Mouse (Mus musculus): ENCODE measurements around the gene Ppp2r2d. TPM values are rescaled to one million over a fixed set of nuclear protein-coding genes. Genes with fewer than 3 reads are reported as not detected.

Gene Ppp2r2d
- polyA plus RNA-seq, 1 experiment, result not detected

- peaks cover 14% of the 10 kb centered on the region for H3K4me1 ChIP-seq (ENCODE audit: control insufficient read depth, insufficient read depth, low read length)
- H3K27ac ChIP-seq (ENCODE audit: insufficient read depth, low read depth, low read length), result peak overlapping the region; percentile 67; the same call in 1 of the 2 replicates
- WGBS, result 13% methylated on average over 10 of the region's 10 CpGs
- no peak for TF ChIP-seq POLR2A (IDR thresholded peaks at IDR 0.05; ENCODE audit: insufficient read depth, low read depth, low read length)
- no peak for TF ChIP-seq CTCF (IDR thresholded peaks at IDR 0.05; ENCODE audit: insufficient read depth, low read depth, low read length)
- peak overlapping the region; percentile 95 for H3K4me3 ChIP-seq (ENCODE audit: insufficient read depth, low read depth, low read length)
Observed at GRCm38 (mm10) chr7:138908768-138909276, 62.9 kb downstream of the Ppp2r2d start.

GRCm38 (mm10) chr7:138909277-138910192 lies 63.7 kb downstream of the Ppp2r2d start, which contains the start of gene Bnip3:
Bnip3 (minus strand) TSS chr7:138909519.
- peak within 1 kb of the TSS; percentile 67; the same call in 1 of the 2 replicates for H3K27ac ChIP-seq (ENCODE audit: insufficient read depth, low read depth, low read length)
- peaks cover 14% of the 10 kb centered on the region for H3K4me1 ChIP-seq (ENCODE audit: control insufficient read depth, insufficient read depth, low read length)
- H3K4me3 ChIP-seq (ENCODE audit: insufficient read depth, low read depth, low read length), result peak within 1 kb of the TSS; percentile 95
- TF ChIP-seq CTCF (IDR thresholded peaks at IDR 0.05; ENCODE audit: insufficient read depth, low read depth, low read length), result no peak
- TF ChIP-seq POLR2A (IDR thresholded peaks at IDR 0.05; ENCODE audit: insufficient read depth, low read depth, low read length), result peak; percentile 57; the same call in 1 of the 2 replicates
- WGBS, result under 1% methylated on average over 63 of the region's 66 CpGs

GRCm38 (mm10) chr7:138910193-138910562 lies 64.3 kb downstream of the Ppp2r2d start:
- peaks cover 14% of the 10 kb centered on the region for H3K4me1 ChIP-seq (ENCODE audit: control insufficient read depth, insufficient read depth, low read length)
- TF ChIP-seq CTCF (IDR thresholded peaks at IDR 0.05; ENCODE audit: insufficient read depth, low read depth, low read length) (no peak), POLR2A (IDR thresholded peaks at IDR 0.05; ENCODE audit: insufficient read depth, low read depth, low read length) (no peak)
- peak overlapping the region; percentile 95 for H3K4me3 ChIP-seq (ENCODE audit: insufficient read depth, low read depth, low read length)
- WGBS, result 27% methylated on average over 7 of the region's 7 CpGs
- H3K27ac ChIP-seq (ENCODE audit: insufficient read depth, low read depth, low read length), result no peak overlapping the region

- Histone ChIP-seq H3K4me1 (ENCODE audit: control insufficient read depth, insufficient read depth, low read length) (0 out of 2 replicates have a peak, but pooled peaks cover 3% of the 10 kb centered on the region), H3K27ac (ENCODE audit: insufficient read depth, low read depth, low read length) (no peak overlapping the region), H3K4me3 (ENCODE audit: insufficient read depth, low read depth, low read length) (no peak overlapping the region)
- TF ChIP-seq POLR2A (IDR thresholded peaks at IDR 0.05; ENCODE audit: insufficient read depth, low read depth, low read length) (no peak), CTCF (IDR thresholded peaks at IDR 0.05; ENCODE audit: insufficient read depth, low read depth, low read length) (no peak)
- 89% methylated on average over 3 of the region's 3 CpGs for WGBS
Observed at GRCm38 (mm10) chr7:138913616-138914015, 67.7 kb downstream of the Ppp2r2d start.

- Histone ChIP-seq H3K4me3 (ENCODE audit: insufficient read depth, low read depth, low read length) (peak overlapping the region; percentile 1; the same call in 1 of the 2 replicates), H3K27ac (ENCODE audit: insufficient read depth, low read depth, low read length) (no peak overlapping the region), H3K4me1 (ENCODE audit: control insufficient read depth, insufficient read depth, low read length) (peaks cover 8% of the 10 kb centered on the region)
- 12% methylated on average over 26 of the region's 26 CpGs for WGBS
- no peak for TF ChIP-seq CTCF (IDR thresholded peaks at IDR 0.05; ENCODE audit: insufficient read depth, low read depth, low read length)
- TF ChIP-seq POLR2A (IDR thresholded peaks at IDR 0.05; ENCODE audit: insufficient read depth, low read depth, low read length), result no peak
Observed at GRCm38 (mm10) chr7:138919156-138919944, 73.5 kb downstream of the Ppp2r2d start.

- Histone ChIP-seq H3K27ac (ENCODE audit: insufficient read depth, low read depth, low read length) (no peak overlapping the region), H3K4me1 (ENCODE audit: control insufficient read depth, insufficient read depth, low read length) (peaks cover 8% of the 10 kb centered on the region), H3K4me3 (ENCODE audit: insufficient read depth, low read depth, low read length) (no peak overlapping the region)
- WGBS, result 93% methylated on average over 8 of the region's 8 CpGs
- TF ChIP-seq POLR2A (IDR thresholded peaks at IDR 0.05; ENCODE audit: insufficient read depth, low read depth, low read length), result no peak
- TF ChIP-seq CTCF (IDR thresholded peaks at IDR 0.05; ENCODE audit: insufficient read depth, low read depth, low read length), result no peak
Observed at GRCm38 (mm10) chr7:138921611-138922010, 75.7 kb downstream of the Ppp2r2d start.

- no peak overlapping the region for H3K4me3 ChIP-seq (ENCODE audit: insufficient read depth, low read depth, low read length)
- WGBS, result 13% methylated on average over 3 of the region's 3 CpGs
- H3K4me1 ChIP-seq (ENCODE audit: control insufficient read depth, insufficient read depth, low read length), result peaks cover 8% of the 10 kb centered on the region
- H3K27ac ChIP-seq (ENCODE audit: insufficient read depth, low read depth, low read length), result no peak overlapping the region
- TF ChIP-seq CTCF (IDR thresholded peaks at IDR 0.05; ENCODE audit: insufficient read depth, low read depth, low read length) (no peak), POLR2A (IDR thresholded peaks at IDR 0.05; ENCODE audit: insufficient read depth, low read depth, low read length) (no peak)
Observed at GRCm38 (mm10) chr7:138923756-138924425, 78.0 kb downstream of the Ppp2r2d start.

- no peak for TF ChIP-seq CTCF (IDR thresholded peaks at IDR 0.05; ENCODE audit: insufficient read depth, low read depth, low read length)
- TF ChIP-seq POLR2A (IDR thresholded peaks at IDR 0.05; ENCODE audit: insufficient read depth, low read depth, low read length), result no peak
- Histone ChIP-seq H3K27ac (ENCODE audit: insufficient read depth, low read depth, low read length) (no peak overlapping the region), H3K4me1 (ENCODE audit: control insufficient read depth, insufficient read depth, low read length) (no peaks in the 10 kb centered on the region), H3K4me3 (ENCODE audit: insufficient read depth, low read depth, low read length) (no peak overlapping the region)
- 80% methylated on average over 4 of the region's 4 CpGs for WGBS
Observed at GRCm38 (mm10) chr7:138928456-138928855, 82.6 kb downstream of the Ppp2r2d start.

Other genes with a start within 250 kb of the Ppp2r2d start
- not detected in 2 replicates for gene Mapk1ip1, start 194 bp downstream of the Ppp2r2d start, polyA plus RNA-seq (2012; ENCODE audit: insufficient read depth, insufficient read length, low replicate concordance, missing spikeins)
- gene Bnip3, start 63.4 kb downstream of the Ppp2r2d start, polyA plus RNA-seq (2012; ENCODE audit: insufficient read depth, insufficient read length, low replicate concordance, missing spikeins), result not detected in 2 replicates
- gene Jakmip3, start 94.7 kb downstream of the Ppp2r2d start, polyA plus RNA-seq (2012; ENCODE audit: insufficient read depth, insufficient read length, low replicate concordance, missing spikeins), result not detected in 2 replicates
- gene Dpysl4, start 239.9 kb downstream of the Ppp2r2d start, polyA plus RNA-seq (2012; ENCODE audit: insufficient read depth, insufficient read length, low replicate concordance, missing spikeins), result not detected in 2 replicates